Mouse (Mus musculus) myocyte (in vitro differentiated cells): ENCODE results near the gene Cnppd1. TPM values are rescaled to one million over a fixed set of nuclear protein-coding genes. Genes with fewer than 3 reads are reported as not detected.
A peak's percentile ranks its signal among the peaks of the same experiment; 100 is the strongest.

ENCODE experiments used
- H3K27me3 ChIP-seq: one replicate; pipeline ENCODE4 v1.6.1; 2011; ENCODE audit not compliant: control insufficient read depth, insufficient read depth, insufficient read length
- H3K36me3 ChIP-seq: one replicate; pipeline ENCODE4 v1.6.1; 2011; ENCODE audit not compliant: control insufficient read depth, insufficient read depth
- H3K4me2 ChIP-seq: one replicate; pipeline ENCODE4 v1.6.1; 2011; ENCODE audit warnings: low read depth, control low read depth
- H3K4me3 ChIP-seq: one replicate; pipeline ENCODE4 v1.5.1; 2011; ENCODE audit warnings: mild to moderate bottlenecking, control low read depth, moderate library complexity
- H3K79me2 ChIP-seq: one replicate; pipeline ENCODE4 v1.6.1; 2011; ENCODE audit not compliant: control insufficient read depth, insufficient read depth
- H3ac ChIP-seq: one replicate; pipeline ENCODE4 v1.6.1; 2011; ENCODE audit not compliant: control insufficient read depth, insufficient read length
- CEBPB ChIP-seq: IDR thresholded peaks from 2 replicates; pipeline ENCODE4 v1.6.1; 2011; ENCODE audit warnings: mild to moderate bottlenecking, moderate library complexity; ENCODE audit not compliant: poor library complexity, insufficient read depth, severe bottlenecking
- E2F4 ChIP-seq: IDR thresholded peaks from one replicate; pipeline ENCODE4 v1.6.1; 2011; ENCODE audit warnings: mild to moderate bottlenecking, control low read depth, moderate library complexity; ENCODE audit not compliant: insufficient read depth
- MAX ChIP-seq: IDR thresholded peaks from one replicate; pipeline ENCODE4 v1.6.1; 2011; ENCODE audit warnings: low read depth, mild to moderate bottlenecking, control low read depth
- MYOD1 ChIP-seq, 3 experiments: IDR thresholded peaks; one replicate each; pipeline ENCODE4 v1.6.1; 2011; ENCODE audit warnings: control low read depth in 2 of 3, low read depth in 2 of 3, mild to moderate bottlenecking in 2 of 3, moderate library complexity in 1 of 3; ENCODE audit not compliant: insufficient read length in 2 of 3, control insufficient read depth in 1 of 3
- MYOG ChIP-seq, 3 experiments: IDR thresholded peaks; one replicate each; pipeline ENCODE4 v1.6.1; 2011; ENCODE audit warnings: control low read depth in 2 of 3, low read depth in 2 of 3, mild to moderate bottlenecking in 2 of 3; ENCODE audit not compliant: insufficient read length in 2 of 3, control insufficient read depth in 1 of 3, insufficient read depth in 1 of 3
- POLR2A ChIP-seq: IDR thresholded peaks from one replicate; pipeline ENCODE4 v1.6.1; 2011; ENCODE audit warnings: low read depth, mild to moderate bottlenecking, control low read depth, moderate library complexity; ENCODE audit not compliant: insufficient read length
- POLR2AphosphoS2 ChIP-seq: IDR thresholded peaks from one replicate; pipeline ENCODE4 v1.6.1; 2011; ENCODE audit warnings: low read depth, control low read depth; ENCODE audit not compliant: insufficient read length
- REST ChIP-seq: IDR thresholded peaks from one replicate; pipeline ENCODE4 v1.6.1; 2011; ENCODE audit warnings: mild to moderate bottlenecking, control low read depth, moderate library complexity; ENCODE audit not compliant: insufficient read depth, insufficient read length
- SRF ChIP-seq: IDR thresholded peaks from one replicate; pipeline ENCODE4 v1.6.1; 2011; ENCODE audit warnings: low read depth; ENCODE audit not compliant: control insufficient read depth, insufficient read length
- TCF12 ChIP-seq: IDR thresholded peaks from one replicate; pipeline ENCODE4 v1.6.1; 2011; ENCODE audit warnings: mild to moderate bottlenecking, control low read depth; ENCODE audit not compliant: poor library complexity, insufficient read depth, severe bottlenecking
- TCF3 ChIP-seq: IDR thresholded peaks from one replicate; pipeline ENCODE4 v1.6.1; 2011; ENCODE audit warnings: low read depth, control low read depth; ENCODE audit not compliant: insufficient read length
- USF1 ChIP-seq: IDR thresholded peaks from one replicate; pipeline ENCODE4 v1.6.1; 2011; ENCODE audit warnings: low read depth, mild to moderate bottlenecking, control low read depth, moderate library complexity
- polyA plus RNA-seq: library from polyadenylated mRNA; unstranded; fragments of >200 nt; fragmentation: generic; extraction: Trizol; gene quantifications from one replicate; pipeline ENCODE4 v1.2.1, GENCODE M21; 2012; ENCODE audit warnings: missing spikeins

Gene Cnppd1
- polyA plus RNA-seq, 1 experiment = 53.7 TPM

- Histone ChIP-seq H3K4me2 (peak overlapping the region; percentile 90), H3ac (peak overlapping the region; percentile 26), H3K27me3 (no peaks in the 10 kb centered on the region), H3K36me3 (peaks cover 7% of the 10 kb centered on the region), H3K4me3 (peak overlapping the region; percentile 37), H3K79me2 (no peaks in the 10 kb centered on the region)
- TF ChIP-seq TCF12 (no peak), POLR2AphosphoS2 (no peak), E2F4 (no peak), CEBPB (no peak), TCF3 (no peak), MAX (no peak), REST (no peak), POLR2A (no peak), MYOD1 (IDR thresholded peaks at IDR 0.05; ENCODE audit: control insufficient read depth in 1 of 3, insufficient read length in 2 of 3, low read depth in 2 of 3) (no peak), SRF (no peak)
Measured at GRCm38 (mm10) chr1:75168093-75168471, 25.6 kb upstream of the Cnppd1 start.

- H3K79me2 ChIP-seq = no peaks in the 10 kb centered on the region
- H3K27me3 ChIP-seq = no peaks in the 10 kb centered on the region
- H3K4me3 ChIP-seq = no peak overlapping the region
- TF ChIP-seq POLR2AphosphoS2 = no peak
- TF ChIP-seq POLR2A = no peak
- TF ChIP-seq MYOD1 (IDR thresholded peaks at IDR 0.05; ENCODE audit: control insufficient read depth in 1 of 3, insufficient read length in 2 of 3, low read depth in 2 of 3) = no peak
- no peak for TF ChIP-seq CEBPB
- no peak for TF ChIP-seq REST
- no peak for TF ChIP-seq E2F4
- TF ChIP-seq MAX = no peak
- no peak for TF ChIP-seq SRF
- no peak for TF ChIP-seq TCF12
- no peak overlapping the region for H3ac ChIP-seq
- no peaks in the 10 kb centered on the region for H3K36me3 ChIP-seq
- no peak overlapping the region for H3K4me2 ChIP-seq
Measured at GRCm38 (mm10) chr1:75160256-75160617, 17.7 kb upstream of the Cnppd1 start.

GRCm38 (mm10) chr1:75159540-75160255, 17.2 kb upstream of the Cnppd1 start:
- Histone ChIP-seq H3K4me3 (no peak overlapping the region), H3ac (no peak overlapping the region), H3K4me2 (no peak overlapping the region), H3K36me3 (no peaks in the 10 kb centered on the region), H3K27me3 (no peaks in the 10 kb centered on the region), H3K79me2 (no peaks in the 10 kb centered on the region)
- TF ChIP-seq E2F4 = no peak
- no peak for TF ChIP-seq MAX
- no peak for TF ChIP-seq POLR2A
- TF ChIP-seq MYOD1 (IDR thresholded peaks at IDR 0.05; ENCODE audit: control insufficient read depth in 1 of 3, insufficient read length in 2 of 3, low read depth in 2 of 3) = no peak
- TF ChIP-seq TCF3 = no peak
- TF ChIP-seq CEBPB = no peak
- no peak for TF ChIP-seq TCF12
- TF ChIP-seq POLR2AphosphoS2 = no peak
- no peak for TF ChIP-seq SRF
- TF ChIP-seq REST = no peak
- no peak for TF ChIP-seq MYOG (IDR thresholded peaks at IDR 0.05; ENCODE audit: control insufficient read depth in 1 of 3, insufficient read depth in 1 of 3, insufficient read length in 2 of 3, low read depth in 2 of 3)

GRCm38 (mm10) chr1:75158990-75159389, 16.5 kb upstream of the Cnppd1 start:
- H3ac ChIP-seq = no peak overlapping the region
- no peaks in the 10 kb centered on the region for H3K79me2 ChIP-seq
- H3K27me3 ChIP-seq = no peaks in the 10 kb centered on the region
- H3K4me2 ChIP-seq = no peak overlapping the region
- H3K36me3 ChIP-seq = no peaks in the 10 kb centered on the region
- TF ChIP-seq POLR2A = no peak
- no peak for TF ChIP-seq USF1
- no peak for TF ChIP-seq CEBPB
- TF ChIP-seq TCF3 = no peak
- TF ChIP-seq REST = no peak
- TF ChIP-seq MAX = no peak
- TF ChIP-seq SRF = no peak
- TF ChIP-seq E2F4 = no peak
- TF ChIP-seq MYOD1 (IDR thresholded peaks at IDR 0.05; ENCODE audit: control insufficient read depth in 1 of 3, insufficient read length in 2 of 3, low read depth in 2 of 3) = no peak
- no peak for TF ChIP-seq TCF12
- TF ChIP-seq MYOG (IDR thresholded peaks at IDR 0.05; ENCODE audit: control insufficient read depth in 1 of 3, insufficient read depth in 1 of 3, insufficient read length in 2 of 3, low read depth in 2 of 3) = no peak
- no peak overlapping the region for H3K4me3 ChIP-seq

GRCm38 (mm10) chr1:75155837-75156236, 13.3 kb upstream of the Cnppd1 start:
- no peak overlapping the region for H3K4me2 ChIP-seq
- no peaks in the 10 kb centered on the region for H3K79me2 ChIP-seq
- TF ChIP-seq MYOD1 (IDR thresholded peaks at IDR 0.05; ENCODE audit: control insufficient read depth in 1 of 3, insufficient read length in 2 of 3, low read depth in 2 of 3) (no peak), E2F4 (no peak)
- H3K27me3 ChIP-seq = no peaks in the 10 kb centered on the region
- no peak overlapping the region for H3K4me3 ChIP-seq
- H3ac ChIP-seq = no peak overlapping the region
- H3K36me3 ChIP-seq = no peaks in the 10 kb centered on the region
